Mouse (Mus musculus) hindbrain, embryonic 14.5 days (tissue): ENCODE measurements around the gene Ankra2. TPM values are rescaled to one million over a fixed set of nuclear protein-coding genes. Genes with fewer than 3 reads are reported as not detected.

Experiments used
- ATAC-seq: fragments of 200-750 bp; cut with Nextera tagmentation; 2 replicates; pipeline ENCODE4 v1.8.0; 2017; ENCODE audit warnings: moderate number of reproducible peaks, mild to moderate bottlenecking, moderate TSS enrichment, moderate library complexity; ENCODE audit not compliant: low FRiP score
- DNase-seq: peaks from one replicate; pipeline ENCODE4 v3.0.0-alpha.2; 2015; ENCODE audit warnings: low spot score
- H3K27ac ChIP-seq: fragments of 300-500 bp; sonication (generic); 2 replicates; pipeline ENCODE4 v1.5.1; 2014; ENCODE audit warnings: mild to moderate bottlenecking, moderate library complexity
- H3K27me3 ChIP-seq: fragments of 300-500 bp; sonication (generic); 2 replicates; pipeline ENCODE4 v1.6.1; 2014; ENCODE audit warnings: mild to moderate bottlenecking, low read length, mixed read lengths; ENCODE audit not compliant: control insufficient read depth, insufficient read depth
- H3K36me3 ChIP-seq: fragments of 300-500 bp; sonication (generic); replicated peaks from 2 replicates; pipeline ENCODE4 v1.6.1; 2014; ENCODE audit not compliant: control insufficient read depth, insufficient read depth
- H3K4me1 ChIP-seq: fragments of 300-500 bp; sonication (generic); replicated peaks from 2 replicates; pipeline ENCODE4 v1.6.1; 2014; ENCODE audit warnings: antibody characterized with exemption, low read length, mixed read lengths; ENCODE audit not compliant: control insufficient read depth, insufficient read depth
- H3K4me2 ChIP-seq: fragments of 300-500 bp; sonication (generic); replicated peaks from 2 replicates; pipeline ENCODE4 v1.6.1; 2014; ENCODE audit warnings: mild to moderate bottlenecking, moderate library complexity
- H3K4me3 ChIP-seq: fragments of 300-500 bp; sonication (generic); replicated peaks from 2 replicates; pipeline ENCODE4 v1.5.1; 2014; ENCODE audit warnings: mild to moderate bottlenecking, low read length
- H3K9ac ChIP-seq: fragments of 300-500 bp; sonication (generic); 2 replicates; pipeline ENCODE4 v1.6.1; 2014
- H3K9me3 ChIP-seq: fragments of 300-500 bp; sonication (generic); 2 replicates; pipeline ENCODE4 v1.6.1; 2016; ENCODE audit warnings: low read length; ENCODE audit not compliant: control insufficient read depth
- WGBS: fragments of 180-500 bp; shearing (Covaris S2); extraction: QIAGEN DNeasy Blood & Tissue Kit; methylation state at CpG from one replicate; pipeline ENCODE4 v1.1.7; 2014; 5-methylcytosine and 5-hydroxymethylcytosine counted together
- polyA plus RNA-seq: library from polyadenylated mRNA; unstranded; fragments of >200 nt; fragmentation: Nextera tagmentation; extraction: Ambion mirVana; gene quantifications from 2 replicates; pipeline ENCODE4 v1.2.1, GENCODE M21; 2014

Ankra2 gene
- polyA plus RNA-seq, 1 experiment from 2014 or later: 94.2 TPM

- no peak overlapping the region for H3K4me2 ChIP-seq
- H3K9ac ChIP-seq: no peak overlapping the region
- no peaks in the 10 kb centered on the region for H3K4me1 ChIP-seq
- WGBS: 85% methylated on average over 12 of the region's 12 CpGs
- peaks cover 2% of the 10 kb centered on the region; the same call in 1 of the 2 replicates for H3K36me3 ChIP-seq
- H3K27me3 ChIP-seq: no peaks in the 10 kb centered on the region
- no peak overlapping the region for H3K27ac ChIP-seq
- no peak for DNase-seq
- no peaks in the 10 kb centered on the region for H3K9me3 ChIP-seq
- H3K4me3 ChIP-seq: no peak overlapping the region
- no peak for ATAC-seq
Observed at GRCm38 (mm10) chr13:98280990-98281650, 18.2 kb downstream of the Ankra2 start.

DNA sequence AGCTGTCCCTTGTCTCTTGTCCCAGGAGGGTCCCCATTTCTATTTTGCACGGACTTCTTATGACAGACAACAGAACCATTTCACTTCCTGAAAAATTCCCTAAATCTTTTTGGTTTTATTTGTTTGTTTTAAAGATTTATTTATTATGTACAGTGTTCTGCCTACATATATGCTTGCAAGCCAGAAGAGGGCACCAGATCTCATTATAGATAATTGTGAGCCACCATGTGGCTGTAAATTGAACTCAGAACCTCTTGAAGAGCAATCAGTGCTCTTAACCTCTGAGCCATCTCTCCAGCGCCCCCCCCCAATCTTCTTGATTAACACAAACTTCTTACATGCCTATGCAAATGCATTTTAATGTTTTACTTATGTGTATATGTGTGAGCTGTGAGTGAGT lies 27.8 kb downstream of the Ankra2 start:
- H3K27ac ChIP-seq: no peak overlapping the region
- no peaks in the 10 kb centered on the region for H3K4me1 ChIP-seq
- 40% methylated on average over 2 of the region's 2 CpGs for WGBS
- no peak for ATAC-seq
- H3K9me3 ChIP-seq: no peaks in the 10 kb centered on the region
- H3K4me2 ChIP-seq: no peak overlapping the region
- H3K27me3 ChIP-seq: no peaks in the 10 kb centered on the region
- H3K36me3 ChIP-seq: no peaks in the 10 kb centered on the region
- no peak overlapping the region for H3K9ac ChIP-seq
- DNase-seq: no peak
- H3K4me3 ChIP-seq: no peak overlapping the region

DNA sequence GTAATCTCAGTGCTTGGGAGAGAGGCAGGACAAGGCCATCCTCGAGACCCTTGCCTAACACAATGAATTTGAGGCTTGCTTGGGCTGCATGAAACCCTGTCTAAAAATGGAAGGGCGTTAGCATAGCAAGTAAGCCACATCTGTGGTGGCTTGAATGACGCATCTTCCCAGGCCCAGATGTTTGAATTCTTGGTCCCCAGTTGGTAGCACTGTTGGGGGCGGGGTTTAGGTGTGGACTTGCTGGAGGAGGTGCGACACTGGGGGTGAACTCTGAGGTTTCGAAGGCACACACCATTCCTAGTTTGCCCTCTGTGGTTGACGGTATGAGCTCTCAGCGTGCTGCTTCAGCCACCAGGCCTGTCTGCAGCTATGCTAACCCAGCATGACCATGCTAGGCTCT lies 28.8 kb downstream of the Ankra2 start:
- Histone ChIP-seq H3K9ac (no peak overlapping the region), H3K27ac (no peak overlapping the region), H3K4me3 (no peak overlapping the region), H3K4me2 (no peak overlapping the region), H3K27me3 (no peaks in the 10 kb centered on the region), H3K36me3 (no peaks in the 10 kb centered on the region), H3K9me3 (no peaks in the 10 kb centered on the region), H3K4me1 (no peaks in the 10 kb centered on the region)
- ATAC-seq (no peak), DNase-seq (no peak)
- 87% methylated on average over 8 of the region's 8 CpGs for WGBS

- H3K9me3 ChIP-seq: no peaks in the 10 kb centered on the region
- DNase-seq: no peak
- no peak for ATAC-seq
Observed at GRCm38 (mm10) chr13:98296072-98296471, 33.2 kb downstream of the Ankra2 start.

GRCm38 (mm10) chr13:98297883-98298482 lies 35.1 kb downstream of the Ankra2 start:
- Histone ChIP-seq H3K4me2 (no peak overlapping the region), H3K27me3 (no peaks in the 10 kb centered on the region), H3K36me3 (no peaks in the 10 kb centered on the region), H3K27ac (no peak overlapping the region), H3K4me3 (no peak overlapping the region), H3K9ac (no peak overlapping the region), H3K4me1 (no peaks in the 10 kb centered on the region), H3K9me3 (no peaks in the 10 kb centered on the region)
- WGBS: 94% methylated on average over 6 of the region's 6 CpGs
- ATAC-seq (no peak), DNase-seq (no peak)

More at GRCm38 (mm10) chr13:98296072-98296471, 33.2 kb downstream of the Ankra2 start:
- H3K36me3 ChIP-seq: no peaks in the 10 kb centered on the region
- WGBS: 51% methylated on average over 5 of the region's 5 CpGs
- H3K27me3 ChIP-seq: no peaks in the 10 kb centered on the region
- H3K9ac ChIP-seq: no peak overlapping the region
- H3K4me3 ChIP-seq: no peak overlapping the region
- no peaks in the 10 kb centered on the region for H3K4me1 ChIP-seq
- H3K4me2 ChIP-seq: no peak overlapping the region
- H3K27ac ChIP-seq: no peak overlapping the region

- Histone ChIP-seq H3K4me2 (peak overlapping the region; percentile 39), H3K4me3 (no peak overlapping the region), H3K9me3 (no peaks in the 10 kb centered on the region), H3K27me3 (no peaks in the 10 kb centered on the region), H3K4me1 (no peaks in the 10 kb centered on the region), H3K27ac (no peak overlapping the region), H3K36me3 (no peaks in the 10 kb centered on the region), H3K9ac (no peak overlapping the region)
- peak; percentile 83 for ATAC-seq
- 51% methylated on average over 21 of the region's 21 CpGs for WGBS
- DNase-seq: peak; percentile 91
Observed at GRCm38 (mm10) chr13:98298833-98299758, 36.2 kb downstream of the Ankra2 start.

DNA sequence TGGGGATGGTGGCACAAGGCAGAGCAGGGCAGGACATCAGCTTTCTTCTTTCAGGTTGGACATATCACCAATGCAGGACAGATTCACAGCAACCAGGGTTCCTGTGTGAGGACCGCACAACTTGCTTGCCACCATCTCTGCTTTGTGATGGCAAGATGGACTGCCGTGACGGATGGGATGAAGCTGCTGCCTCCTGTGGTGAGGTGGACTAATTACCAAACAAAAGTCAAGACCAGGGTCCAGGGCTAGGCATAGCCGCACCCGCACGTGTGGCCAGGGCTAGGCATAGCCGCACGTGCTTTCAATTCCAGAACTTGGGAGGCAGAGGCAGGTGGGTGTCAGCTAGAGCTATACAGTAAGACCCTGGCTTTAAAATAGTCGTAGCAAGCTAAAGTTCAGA lies 42.4 kb downstream of the Ankra2 start:
- Histone ChIP-seq H3K9ac (no peak overlapping the region), H3K27ac (no peak overlapping the region), H3K4me3 (no peak overlapping the region), H3K4me2 (no peak overlapping the region), H3K36me3 (peaks cover 21% of the 10 kb centered on the region), H3K9me3 (no peaks in the 10 kb centered on the region), H3K27me3 (no peaks in the 10 kb centered on the region), H3K4me1 (no peaks in the 10 kb centered on the region)
- no peak for ATAC-seq
- WGBS: 84% methylated on average over 9 of the region's 9 CpGs
- DNase-seq: no peak

DNA sequence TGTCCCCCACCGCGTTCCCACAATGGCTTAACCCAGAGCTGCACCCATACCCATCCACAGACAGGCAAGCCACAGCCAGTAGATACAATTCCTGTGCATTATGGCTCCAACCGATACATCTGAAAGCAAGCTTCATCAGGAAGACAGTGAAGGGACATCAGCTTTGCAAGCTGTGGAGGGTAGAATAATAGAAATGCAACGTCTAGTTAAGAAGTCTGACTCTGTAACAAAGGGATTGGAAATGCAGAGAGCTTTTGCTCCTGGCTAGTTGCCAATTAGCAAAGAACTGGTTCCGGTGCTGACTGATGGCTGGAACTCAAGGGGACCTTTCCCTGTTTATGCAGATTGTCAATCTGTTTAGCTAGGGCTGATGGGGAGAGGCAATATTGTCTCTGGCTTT lies 43.5 kb downstream of the Ankra2 start:
- 28% methylated on average over 5 of the region's 5 CpGs for WGBS
- H3K4me2 ChIP-seq: no peak overlapping the region
- H3K27ac ChIP-seq: no peak overlapping the region; the same call in 1 of the 2 replicates
- H3K9me3 ChIP-seq: no peaks in the 10 kb centered on the region
- no peak overlapping the region for H3K4me3 ChIP-seq
- H3K27me3 ChIP-seq: no peaks in the 10 kb centered on the region
- peaks cover 32% of the 10 kb centered on the region for H3K36me3 ChIP-seq
- DNase-seq (no peak), ATAC-seq (no peak; the same call in 1 of the 2 replicates)
- no peaks in the 10 kb centered on the region for H3K4me1 ChIP-seq
- no peak overlapping the region for H3K9ac ChIP-seq

DNA sequence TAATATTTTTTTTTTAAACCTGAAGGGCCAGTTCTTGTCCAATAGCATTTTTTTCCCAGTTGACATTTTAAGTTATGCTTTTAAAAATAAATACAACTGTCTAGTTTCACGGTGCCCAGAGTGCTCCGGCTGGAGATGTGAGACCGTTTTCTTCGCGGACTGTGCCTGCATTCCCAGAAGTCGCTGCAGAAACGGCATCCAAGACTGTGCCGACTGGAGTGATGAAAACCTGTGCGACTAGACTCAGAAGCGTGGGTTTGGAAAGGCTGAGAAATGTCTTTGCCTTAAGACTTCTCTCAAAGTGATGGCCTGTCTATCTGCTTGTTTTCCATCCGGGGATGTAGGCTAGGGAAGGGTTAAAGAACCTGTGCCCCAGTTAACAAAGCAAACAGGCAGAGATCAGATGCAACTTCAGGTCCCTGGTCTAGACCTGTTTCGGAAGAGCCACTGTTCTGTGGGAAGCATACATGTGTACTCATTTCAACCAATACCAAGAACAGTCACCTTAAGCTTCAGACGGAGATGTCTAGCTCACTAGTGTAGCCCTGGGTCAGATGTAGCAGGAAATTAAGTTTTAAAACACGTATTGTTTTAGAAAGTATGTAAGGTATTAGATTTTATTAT lies 44.1 kb downstream of the Ankra2 start:
- H3K9me3 ChIP-seq: no peaks in the 10 kb centered on the region
- H3K4me3 ChIP-seq: no peak overlapping the region
- H3K36me3 ChIP-seq: peaks cover 37% of the 10 kb centered on the region
- WGBS: 54% methylated on average over 14 of the region's 14 CpGs
- ATAC-seq (0 out of 2 replicates have a peak, but pooled peaks have one; percentile 47), DNase-seq (no peak)
- H3K9ac ChIP-seq: no peak overlapping the region
- no peak overlapping the region for H3K27ac ChIP-seq
- no peak overlapping the region for H3K4me2 ChIP-seq
- H3K4me1 ChIP-seq: no peaks in the 10 kb centered on the region
- H3K27me3 ChIP-seq: no peaks in the 10 kb centered on the region
